Mouse (Mus musculus) kidney, postnatal 0 days (tissue): Measurements from ENCODE around the gene Olfr985. TPM values are rescaled to one million over a fixed set of nuclear protein-coding genes. Genes with fewer than 3 reads are reported as not detected.

Source experiments
- ATAC-seq: fragments of 200-750 bp; cut with Nextera tagmentation; replicated peaks from 2 replicates; pipeline ENCODE4 v1.8.0; 2017; ENCODE audit warnings: low read depth, moderate number of reproducible peaks, moderate TSS enrichment, moderate library complexity; ENCODE audit not compliant: low FRiP score
- DNase-seq: peaks from one replicate; pipeline ENCODE4 v3.0.0-alpha.2; 2016; ENCODE audit warnings: low spot score
- H3K27ac ChIP-seq: fragments of 300-500 bp; sonication (generic); 2 replicates; pipeline ENCODE4 v1.5.1; 2014; ENCODE audit warnings: mild to moderate bottlenecking
- H3K27me3 ChIP-seq: fragments of 300-500 bp; sonication (generic); 2 replicates; pipeline ENCODE4 v1.6.1; 2014; ENCODE audit warnings: low read length, mixed read lengths; ENCODE audit not compliant: insufficient read depth
- H3K36me3 ChIP-seq: fragments of 300-500 bp; sonication (generic); 2 replicates; pipeline ENCODE4 v1.6.1; 2014; ENCODE audit warnings: low read length, mixed read lengths; ENCODE audit not compliant: insufficient read depth
- H3K4me1 ChIP-seq: fragments of 300-500 bp; sonication (generic); replicated peaks from 2 replicates; pipeline ENCODE4 v1.6.1; 2014; ENCODE audit warnings: antibody characterized with exemption, low read length, mixed read lengths; ENCODE audit not compliant: insufficient read depth
- H3K4me2 ChIP-seq: fragments of 300-500 bp; sonication (generic); 2 replicates; pipeline ENCODE4 v1.6.1; 2014; ENCODE audit warnings: mild to moderate bottlenecking, low read length, moderate library complexity, mixed read lengths
- H3K4me3 ChIP-seq: fragments of 300-500 bp; sonication (generic); replicated peaks from 2 replicates; pipeline ENCODE4 v1.5.1; 2014; ENCODE audit warnings: low read depth, low read length
- H3K9ac ChIP-seq: fragments of 300-500 bp; sonication (generic); 2 replicates; pipeline ENCODE4 v1.6.1; 2014; ENCODE audit warnings: low read depth, low read length
- H3K9me3 ChIP-seq: fragments of 300-500 bp; sonication (generic); replicated peaks from 2 replicates; pipeline ENCODE4 v1.6.1; 2016; ENCODE audit warnings: low read length, inconsistent platforms, mixed read lengths
- CTCF ChIP-seq: IDR thresholded peaks from 2 replicates; pipeline ENCODE4 v1.5.1; 2016; ENCODE audit warnings: antibody characterized with exemption, low read depth, mild to moderate bottlenecking, moderate library complexity
- WGBS: fragments of 180-500 bp; shearing (Covaris S2); extraction: QIAGEN DNeasy Blood & Tissue Kit; methylation state at CpG from one replicate; pipeline ENCODE4 v1.1.7; 2014; 5-methylcytosine and 5-hydroxymethylcytosine counted together
- polyA plus RNA-seq: library from polyadenylated mRNA; unstranded; fragments of >200 nt; fragmentation: Nextera tagmentation; extraction: Ambion mirVana; gene quantifications from 2 replicates; pipeline ENCODE4 v1.2.1, GENCODE M21; 2015

Gene Olfr985
- polyA plus RNA-seq, 1 experiment from 2014 or later = not detected

- no peaks in the 10 kb centered on the region for H3K4me1 ChIP-seq
- no peak within 1 kb of the TSS for H3K27ac ChIP-seq
- 78% methylated on average over 2 of the region's 2 CpGs for WGBS
- no peaks in the 10 kb centered on the region for H3K27me3 ChIP-seq
- no peaks in the 10 kb centered on the region for H3K9me3 ChIP-seq
- H3K9ac ChIP-seq = no peak within 1 kb of the TSS
- H3K4me3 ChIP-seq = no peak within 1 kb of the TSS
- no peaks in the 10 kb centered on the region for H3K36me3 ChIP-seq
- no peak for DNase-seq
- no peak for ATAC-seq
- H3K4me2 ChIP-seq = no peak within 1 kb of the TSS
- no peak for TF ChIP-seq CTCF
Observed at GRCm38 (mm10) chr9:40093495-40093894, 36.5 kb downstream of the Olfr985 start, which contains the start of gene Olfr983. TSS of gene Olfr983 (minus strand) at chr9:40093595.

Other genes with a start within 250 kb of the Olfr985 start
- not detected in 2 replicates for gene Olfr229, start 222.8 kb downstream of the Olfr985 start, polyA plus RNA-seq
- gene Olfr974, start 192.7 kb downstream of the Olfr985 start, polyA plus RNA-seq = not detected in 2 replicates
- gene Olfr975, start 178.1 kb downstream of the Olfr985 start, polyA plus RNA-seq = not detected in 2 replicates
- gene Olfr976, start 169.1 kb downstream of the Olfr985 start, polyA plus RNA-seq = not detected in 2 replicates
- not detected in 2 replicates for gene Olfr978, start 138.1 kb downstream of the Olfr985 start, polyA plus RNA-seq
- gene Olfr979, start 126.7 kb downstream of the Olfr985 start, polyA plus RNA-seq = not detected in 2 replicates
- not detected in 2 replicates for gene Olfr980, start 120.6 kb downstream of the Olfr985 start, polyA plus RNA-seq
- gene Olfr981, start 108.7 kb downstream of the Olfr985 start, polyA plus RNA-seq = not detected in 2 replicates
- gene Olfr982, start 56.4 kb downstream of the Olfr985 start, polyA plus RNA-seq = not detected in 2 replicates
- not detected in 2 replicates for gene Olfr983, start 36.6 kb downstream of the Olfr985 start, polyA plus RNA-seq
- gene Olfr984, start 16.0 kb downstream of the Olfr985 start, polyA plus RNA-seq = not detected in 2 replicates
- gene Tmem225, start 17.9 kb upstream of the Olfr985 start, polyA plus RNA-seq = not detected in 2 replicates
- 0.06 TPM in 1 of 2 replicates, not detected in the other for gene Olfr986, start 50.7 kb upstream of the Olfr985 start, polyA plus RNA-seq
- gene Zfp202, start 62.1 kb upstream of the Olfr985 start, polyA plus RNA-seq = 3.9 and 4.3 TPM in 2 replicates
- gene Scn3b, start 139.0 kb upstream of the Olfr985 start, polyA plus RNA-seq = 0.31 and 0.32 TPM in 2 replicates